Mouse (Mus musculus): ENCODE data around the gene Gsg1l.

- TF ChIP-seq TAL1 (IDR thresholded peaks at IDR 0.05; ENCODE audit: low read length): no peak
- no peak for TF ChIP-seq GATA1 (IDR thresholded peaks at IDR 0.05; ENCODE audit: low read length)
These were observed 98.0 kb downstream of the Gsg1l start for GRCm38 (mm10) chr7:125983902-125984841.

All from erythroblast, embryonic 14.5 days (primary cell).